Mouse (Mus musculus) cerebellum, adult 2 months (tissue): ENCODE measurements around the gene Tfip11. TPM values are rescaled to one million over a fixed set of nuclear protein-coding genes. Genes with fewer than 3 reads are reported as not detected.

Experiments used
- DNase-seq, 2 experiments: peaks; one replicate each; pipeline ENCODE4 v3.0.0; 2021
- H3K27ac ChIP-seq: fragments of 200-500 bp; 2 replicates; pipeline ENCODE4 v1.5.1; 2012; ENCODE audit warnings: low read length, control low read depth, inconsistent platforms; ENCODE audit not compliant: insufficient read depth
- H3K27me3 ChIP-seq: fragments of 200-500 bp; 2 replicates; pipeline ENCODE4 v1.6.1; 2012; ENCODE audit warnings: inconsistent platforms, mild to moderate bottlenecking, low read length, moderate library complexity; ENCODE audit not compliant: control insufficient read depth, insufficient read depth
- H3K4me1 ChIP-seq: fragments of 200-500 bp; 2 replicates; pipeline ENCODE4 v1.6.1; 2011; ENCODE audit warnings: low read length; ENCODE audit not compliant: control insufficient read depth, insufficient read depth
- H3K4me3 ChIP-seq: fragments of 200-500 bp; replicated peaks from 2 replicates; pipeline ENCODE3; 2011; ENCODE audit warnings: mild to moderate bottlenecking, low read depth, low read length, control low read depth; ENCODE audit not compliant: insufficient read depth
- CTCF ChIP-seq: fragments of 200-500 bp; IDR thresholded peaks from 2 replicates; pipeline ENCODE4 v1.5.1; 2011; ENCODE audit warnings: low read depth, mild to moderate bottlenecking, control low read depth, low read length, moderate library complexity, borderline replicate concordance; ENCODE audit not compliant: insufficient read depth
- POLR2A ChIP-seq: fragments of 200-500 bp; IDR thresholded peaks from 2 replicates; pipeline ENCODE4 v1.6.1; 2011; ENCODE audit warnings: low read length, control low read depth, borderline replicate concordance; ENCODE audit not compliant: insufficient read depth
- WGBS: fragments of 180-500 bp; shearing (Covaris S2); methylation state at CpG from one replicate; pipeline ENCODE4 v1.1.7; 2018; 5-methylcytosine and 5-hydroxymethylcytosine counted together
- polyA plus RNA-seq: library from polyadenylated mRNA; depleted of rRNA; stranded (reverse); fragments of >200 nt; gene quantifications from 2 replicates; pipeline ENCODE4 v1.2.3, GENCODE M21; 2012

The Tfip11 gene
- polyA plus RNA-seq, 1 experiment, result 48.2 TPM

DNA sequence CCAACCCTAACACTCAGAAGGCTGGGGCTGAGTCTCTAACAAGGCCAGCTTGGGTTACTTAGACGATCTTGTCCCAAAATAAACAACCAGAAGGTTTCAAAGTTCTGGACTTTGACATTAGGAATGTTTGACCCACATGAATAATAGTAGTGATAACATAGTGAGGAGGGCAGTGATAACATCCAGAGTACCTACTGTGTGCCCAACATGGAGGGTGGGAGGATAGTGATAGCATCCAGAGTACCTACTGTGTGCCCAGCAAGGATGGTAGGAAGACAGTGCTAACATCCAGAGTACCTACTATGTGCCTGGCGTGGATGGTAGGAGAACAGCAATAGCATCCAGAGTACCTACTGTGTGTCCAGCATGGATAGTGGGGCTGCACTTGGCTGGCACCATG is 32.4 kb upstream of the Tfip11 start:
- no peak overlapping the region for H3K27ac ChIP-seq
- no peak for DNase-seq
- 89% methylated on average over 2 of the region's 2 CpGs for WGBS
- peaks cover 29% of the 10 kb centered on the region for H3K4me1 ChIP-seq
- H3K4me3 ChIP-seq, result no peak overlapping the region
- no peaks in the 10 kb centered on the region for H3K27me3 ChIP-seq
- TF ChIP-seq CTCF (no peak), POLR2A (no peak)

DNA sequence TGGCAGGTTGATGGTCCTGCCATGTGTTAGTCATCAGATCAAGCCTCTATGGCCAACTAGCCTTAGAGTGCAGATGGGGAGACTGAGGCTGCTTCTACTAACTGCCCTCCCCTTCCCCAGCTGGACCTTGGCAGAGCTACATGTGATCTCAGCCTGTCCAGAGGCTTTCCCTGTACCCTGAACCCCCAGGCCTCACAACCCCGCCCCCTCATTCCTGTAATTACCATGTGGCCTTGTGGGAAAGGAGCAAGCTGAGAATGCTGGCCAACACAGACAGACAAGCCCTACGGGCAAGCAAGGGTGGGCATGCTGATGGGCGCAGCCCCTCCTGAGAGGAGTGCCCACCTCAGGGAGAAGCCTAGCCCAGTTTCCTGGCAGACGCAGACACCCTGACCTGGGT is 31.5 kb upstream of the Tfip11 start:
- H3K4me3 ChIP-seq, result no peak overlapping the region
- no peak overlapping the region for H3K27ac ChIP-seq
- no peak for DNase-seq
- 70% methylated on average over 4 of the region's 4 CpGs for WGBS
- no peak for TF ChIP-seq POLR2A
- H3K27me3 ChIP-seq, result no peaks in the 10 kb centered on the region
- peaks cover 33% of the 10 kb centered on the region for H3K4me1 ChIP-seq

DNA sequence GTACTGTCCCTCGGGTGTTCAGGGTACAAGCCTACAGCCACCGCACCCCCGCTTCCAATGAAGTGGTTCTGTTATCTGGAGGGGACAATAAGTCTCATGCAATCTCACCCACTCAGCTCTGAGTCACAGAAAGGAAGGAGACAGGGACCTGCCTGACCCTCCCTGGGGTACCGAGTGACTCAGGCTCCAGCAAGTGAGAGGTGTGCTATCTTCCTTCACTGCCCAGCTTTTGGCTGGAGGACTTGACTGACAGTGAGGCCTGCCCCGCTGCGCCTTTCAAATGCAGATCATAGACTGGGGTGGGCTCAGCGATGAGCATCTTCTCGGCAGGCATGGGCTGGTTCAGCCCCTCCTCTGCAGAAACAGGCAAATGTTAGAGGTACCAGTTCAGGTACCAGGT is 31.0 kb upstream of the Tfip11 start:
- Histone ChIP-seq H3K27ac (no peak overlapping the region), H3K4me3 (no peak overlapping the region), H3K27me3 (no peaks in the 10 kb centered on the region), H3K4me1 (peaks cover 28% of the 10 kb centered on the region)
- WGBS, result 58% methylated on average over 8 of the region's 8 CpGs
- TF ChIP-seq POLR2A, result no peak
- TF ChIP-seq CTCF, result no peak
- no peak for DNase-seq

DNA sequence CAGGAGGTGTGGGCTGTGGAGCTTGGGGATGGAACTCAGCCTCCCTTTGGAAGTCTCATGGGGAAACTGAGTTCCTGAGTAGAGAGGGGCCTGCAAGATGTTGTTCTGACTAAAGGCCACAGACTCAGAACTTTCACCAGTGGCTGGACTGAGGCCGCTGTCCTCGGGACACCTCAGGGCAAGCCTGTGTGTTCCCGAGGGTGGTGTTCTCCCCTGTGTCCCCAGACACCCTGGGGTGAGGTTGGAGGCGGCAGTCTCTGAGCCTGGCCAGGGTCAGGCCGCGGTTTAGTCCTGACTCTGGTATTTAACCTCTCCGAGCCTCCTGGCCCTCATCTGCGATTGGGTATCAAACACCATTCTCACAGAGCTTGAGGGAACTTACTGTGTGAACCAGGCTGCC is 30.6 kb upstream of the Tfip11 start:
- H3K4me3 ChIP-seq, result no peak overlapping the region
- DNase-seq, result no peak
- no peak overlapping the region for H3K27ac ChIP-seq
- TF ChIP-seq POLR2A (no peak), CTCF (no peak)
- H3K4me1 ChIP-seq, result peaks cover 25% of the 10 kb centered on the region
- 67% methylated on average over 8 of the region's 8 CpGs for WGBS
- no peaks in the 10 kb centered on the region for H3K27me3 ChIP-seq

DNA sequence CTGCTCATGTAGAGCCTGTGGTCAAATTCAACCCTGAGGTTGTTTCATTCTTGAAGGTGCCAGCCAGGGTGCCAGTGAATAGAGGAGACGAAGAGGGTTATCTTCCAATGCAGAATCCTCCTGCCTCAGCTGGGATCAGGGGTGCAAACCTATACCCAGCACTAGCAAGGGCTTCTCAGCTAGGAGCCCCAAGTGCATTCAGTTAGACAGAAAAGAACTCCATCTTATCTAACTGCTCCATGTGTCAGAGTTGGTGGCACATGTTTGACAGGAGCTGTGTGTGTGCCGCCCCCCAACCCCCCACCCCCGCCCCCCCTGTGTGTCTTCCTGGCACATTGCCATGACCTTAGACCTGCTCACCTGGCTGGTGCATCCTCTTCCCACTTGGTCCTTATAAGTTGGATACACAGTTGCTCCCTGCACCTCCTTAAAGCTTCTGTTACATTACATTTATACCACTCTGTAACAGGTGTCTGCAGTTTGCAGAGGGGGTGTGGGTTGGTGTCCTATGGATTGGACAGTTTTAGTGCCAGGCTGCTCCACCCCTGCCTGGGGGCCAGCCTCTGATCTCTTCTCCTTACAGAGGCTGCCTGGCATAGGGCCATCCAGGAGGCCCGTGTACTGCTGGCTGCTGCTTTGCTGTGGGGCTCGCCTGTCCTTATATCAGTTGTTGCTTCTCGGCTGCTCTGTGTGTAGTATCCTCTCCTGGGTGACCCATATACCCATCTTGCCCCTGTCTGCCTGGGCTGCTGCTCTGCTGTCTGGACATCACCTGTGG is 29.6 kb upstream of the Tfip11 start:
- Histone ChIP-seq H3K4me1 (peaks cover 20% of the 10 kb centered on the region), H3K27ac (no peak overlapping the region), H3K4me3 (no peak overlapping the region), H3K27me3 (no peaks in the 10 kb centered on the region)
- 39% methylated on average over 6 of the region's 6 CpGs for whole genome bisulfite sequencing
- no peak for TF ChIP-seq POLR2A
- no peak for TF ChIP-seq CTCF
- DNase-seq, result no peak

DNA sequence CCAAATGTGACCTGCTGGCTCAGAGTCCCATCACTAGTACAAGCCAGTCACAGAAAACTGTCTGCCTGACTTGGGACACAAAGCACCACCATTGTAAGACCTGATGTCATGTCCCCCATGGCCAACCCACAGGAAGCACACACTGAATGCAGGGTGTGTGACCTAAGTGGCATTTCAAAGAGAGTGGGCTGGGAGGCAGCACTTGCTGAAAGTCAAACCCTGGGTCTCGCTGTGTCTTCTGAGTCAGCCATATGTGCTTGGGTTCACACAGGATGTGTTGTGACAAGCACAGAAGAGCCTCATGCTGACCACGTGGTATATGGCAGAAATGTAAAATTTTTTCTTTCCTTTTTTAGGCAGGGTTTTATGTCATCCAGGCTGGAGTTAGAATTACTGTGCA is 28.9 kb upstream of the Tfip11 start:
- H3K27ac ChIP-seq, result no peak overlapping the region
- peaks cover 20% of the 10 kb centered on the region for H3K4me1 ChIP-seq
- no peak for DNase-seq
- WGBS, result 32% methylated on average over 2 of the region's 2 CpGs
- no peaks in the 10 kb centered on the region for H3K27me3 ChIP-seq
- TF ChIP-seq CTCF (no peak), POLR2A (no peak)
- no peak overlapping the region for H3K4me3 ChIP-seq

DNA sequence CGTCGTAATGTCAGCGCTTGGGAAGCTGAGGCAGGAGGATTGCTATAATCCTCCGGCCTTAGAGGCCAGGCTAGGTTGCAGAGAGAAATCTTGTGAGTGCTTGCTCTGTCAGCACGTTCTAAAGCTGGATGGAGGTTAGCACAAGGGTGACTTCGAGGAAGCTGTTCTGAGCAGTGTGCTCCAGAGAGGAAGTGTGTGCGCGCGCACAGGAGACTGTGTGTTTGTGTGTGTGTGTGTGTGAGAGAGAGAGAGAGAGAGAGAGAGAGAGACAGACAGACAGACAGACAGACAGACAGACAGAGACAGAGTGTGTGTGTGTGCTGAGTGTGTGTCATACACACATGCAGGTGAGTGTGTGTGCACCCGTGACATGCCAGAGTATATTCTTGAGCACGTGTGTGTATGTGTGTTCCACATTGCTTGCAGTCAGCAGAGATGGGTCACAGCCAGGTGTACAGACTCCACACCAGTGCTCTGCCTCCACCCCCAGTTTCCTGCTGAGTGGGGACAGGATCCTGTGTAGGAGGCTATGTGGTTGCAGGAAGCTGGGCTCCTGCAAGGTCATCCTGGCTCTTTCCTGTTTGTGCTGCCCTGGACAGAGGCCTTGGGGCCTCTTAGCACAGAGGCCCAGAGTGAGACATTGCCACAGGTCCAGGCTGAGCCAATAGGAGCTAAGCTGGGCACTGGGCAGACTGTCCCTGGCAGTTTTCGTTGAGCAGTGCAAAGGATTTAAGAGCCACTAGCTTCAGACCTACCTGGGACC is 27.8 kb upstream of the Tfip11 start:
- DNase-seq, result no peak
- Histone ChIP-seq H3K27ac (no peak overlapping the region), H3K27me3 (no peaks in the 10 kb centered on the region), H3K4me3 (no peak overlapping the region), H3K4me1 (peaks cover 20% of the 10 kb centered on the region)
- WGBS, result 82% methylated on average over 12 of the region's 12 CpGs
- TF ChIP-seq CTCF (no peak), POLR2A (no peak)

DNA sequence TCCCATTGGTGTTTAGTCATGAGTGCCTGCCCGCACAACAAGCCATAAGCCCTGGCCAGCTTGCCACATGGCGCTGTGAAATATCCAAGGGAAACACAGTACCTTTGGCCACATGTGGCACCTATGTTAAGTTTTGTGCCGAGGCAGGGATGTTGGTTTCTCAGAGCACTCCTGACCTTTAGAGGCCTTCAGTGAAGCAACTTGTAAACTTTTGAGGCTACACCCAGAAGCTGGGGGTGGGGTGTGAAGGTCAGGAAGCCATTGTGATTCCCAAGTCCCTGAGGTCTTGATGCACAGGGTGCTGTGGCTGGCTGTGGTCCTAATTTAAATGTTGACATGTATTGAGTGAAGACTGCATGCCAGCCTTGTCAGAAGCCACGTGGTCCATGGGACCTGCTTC is 26.8 kb upstream of the Tfip11 start:
- Histone ChIP-seq H3K4me3 (no peak overlapping the region), H3K27ac (no peak overlapping the region), H3K4me1 (peaks cover 20% of the 10 kb centered on the region), H3K27me3 (no peaks in the 10 kb centered on the region)
- no peak for DNase-seq
- 84% methylated on average over 4 of the region's 4 CpGs for WGBS
- no peak for TF ChIP-seq POLR2A
- TF ChIP-seq CTCF, result no peak
